Comparison of ENCODE assay signal across 11 mouse cellular contexts in genomic region chr10:78372681-78373668, GRCm38 (mm10). TPM values are rescaled to one million over a fixed set of nuclear protein-coding genes. Genes with fewer than 3 reads are reported as not detected.
DNase-seq lines count a peak whose midpoint lies in the region; ATAC-seq and TF ChIP-seq lines count a peak whose summit lies in the region.
"Had no signal": no experiment of that assay in that cellular context is flagged by ENCODE, and none has a peak within 500 bp of the region (broad histone marks: within the 10 kb centered on the region; RNA-seq: fewer than 3 reads in every experiment).

No protein-coding gene starts in this region.

- no peaks in the 10 kb centered on the region for H3K36me3 ChIP-seq in heart, postnatal 0 days (replicated peaks; ENCODE audit: control insufficient read depth, insufficient read depth, low read length)
- no peaks in the 10 kb centered on the region for H3K36me3 ChIP-seq in ES-E14 (ENCODE audit: control insufficient read depth, insufficient read depth, low read length, poor library complexity, severe bottlenecking)
- H3K36me3 ChIP-seq: heart, embryonic 13.5 days; midbrain, embryonic 15.5 days had no signal

- DNase-seq in heart, postnatal 0 days (ENCODE audit: low spot score) = no peak
- DNase-seq in heart, postnatal 14 days = no peak
- DNase-seq in ES-E14 (ENCODE audit: low read depth, low spot score) (no peak), liver (peak; percentile 72)
- DNase-seq in spleen, adult 18-20 months = peak; percentile 51 to 62
- DNase-seq in urinary bladder, adult 18-20 months (ENCODE audit: low spot score in 2 of 2) = no peak
- DNase-seq in ovary, postnatal 14 days (ENCODE audit: low spot score) = no peak
- DNase-seq in testis, postnatal 10 days (ENCODE audit: low spot score) = no peak
- DNase-seq: layer of hippocampus, postnatal 36 days had no signal

- no peak for TF ChIP-seq EP300 in heart, postnatal 0 days (IDR thresholded peaks at IDR 0.05; ENCODE audit: low read depth)

- H3K4me1 ChIP-seq in heart, postnatal 0 days (ENCODE audit: control insufficient read depth, insufficient read depth) = no peaks in the 10 kb centered on the region
- peaks cover 4 to 26% of the 10 kb centered on the region in 2 experiments for H3K4me1 ChIP-seq in ES-E14 (ENCODE audit: control insufficient read depth in 2 of 2, insufficient read depth in 2 of 2, low read length in 2 of 2, poor library complexity in 1 of 2)
- H3K4me1 ChIP-seq: heart, embryonic 13.5 days; midbrain, embryonic 15.5 days had no signal

- in situ Hi-C loops in ES-E14 (cut with MboI; ENCODE audit: low sequenced_read_pairs in 2 of 2, unreplicated experiment in 2 of 2) = no loop called here

- 59% methylated on average over 27 of the region's 27 CpGs for WGBS in heart, postnatal 0 days

- no peak overlapping the region for H3K9ac ChIP-seq in heart, postnatal 0 days (replicated peaks; ENCODE audit: low read depth, low read length)
- H3K9ac ChIP-seq in ES-E14 (ENCODE audit: insufficient read depth, low read depth, low read length, poor library complexity, severe bottlenecking) = peak overlapping the region; percentile 36
- H3K9ac ChIP-seq: heart, embryonic 13.5 days; midbrain, embryonic 15.5 days had no signal

- intact Hi-C loops in heart, postnatal 14 days (cut with DNase I) = no loop called here

- peak overlapping the region; percentile 8; the same call in 1 of the 2 replicates for H3K4me2 ChIP-seq in heart, postnatal 0 days (ENCODE audit: low read depth, low read length)
- H3K4me2 ChIP-seq: heart, embryonic 13.5 days; midbrain, embryonic 15.5 days had no signal

- H3K27me3 ChIP-seq in heart, postnatal 0 days (ENCODE audit: control insufficient read depth, insufficient read depth, low read length) = no peaks in the 10 kb centered on the region
- H3K27me3 ChIP-seq: midbrain, embryonic 15.5 days had no signal

- H3K9me3 ChIP-seq in heart, postnatal 0 days (replicated peaks; ENCODE audit: control insufficient read depth, low read length) = no peaks in the 10 kb centered on the region
- H3K9me3 ChIP-seq in ES-E14 (ENCODE audit: control insufficient read depth, insufficient read depth, low read depth, low read length) = no peaks in the 10 kb centered on the region
- H3K9me3 ChIP-seq: heart, embryonic 13.5 days; midbrain, embryonic 15.5 days had no signal

- no peak overlapping the region for H3K4me3 ChIP-seq in heart, postnatal 0 days (ENCODE audit: low read depth, low read length)
- peak overlapping the region; percentile 37 to 41 for H3K4me3 ChIP-seq in ES-E14 (ENCODE audit: insufficient read depth in 1 of 2, low read depth in 1 of 2, low read length in 2 of 2, poor library complexity in 1 of 2, severe bottlenecking in 1 of 2)
- H3K4me3 ChIP-seq: heart, embryonic 13.5 days; midbrain, embryonic 15.5 days had no signal

- no peak for ATAC-seq in heart, postnatal 0 days (ENCODE audit: insufficient read depth, low read depth)
- ATAC-seq: midbrain, embryonic 15.5 days had no signal

- no peak overlapping the region for H3K27ac ChIP-seq in heart, postnatal 0 days (ENCODE audit: low read depth)
- no peak overlapping the region for H3K27ac ChIP-seq in ES-E14 (ENCODE audit: insufficient read depth, low read depth, low read length, poor library complexity, severe bottlenecking)
- H3K27ac ChIP-seq: heart, embryonic 13.5 days; midbrain, embryonic 15.5 days had no signal

- TF ChIP-seq CTCF in heart, postnatal 0 days (IDR thresholded peaks at IDR 0.05; ENCODE audit: low read depth) = no peak

TF ChIP-seq in ES-E14, 5 proteins besides CTCF, POLR2A, EP300 and RAD21:
- no peak for TF ChIP-seq ZNF384 (IDR thresholded peaks at IDR 0.05; ENCODE audit: low read depth, low read length)

RNA-seq across cellular contexts. Expression of gene Agpat3, which starts 20.7 kb away (rescaled TPM):
- 151 and 164 TPM in 2 replicates for total RNA-seq in heart, postnatal 0 days (2014; rRNA removed; ENCODE audit: low replicate concordance)
- 173 and 182 TPM in 2 replicates for polyA plus RNA-seq in heart, postnatal 0 days (2015; fragmentation: Nextera tagmentation; extraction: Ambion mirVana)
- total RNA-seq in heart, postnatal 14 days (2021) = 100 to 1,000 TPM; 246 to 265 TPM
- 52.0 and 54.0 TPM in 2 replicates for total RNA-seq in ES-E14 (2012; rRNA removed)

RNA-seq across cellular contexts. Expression of gene Rrp1, which starts 39.9 kb away (rescaled TPM):
- total RNA-seq in heart, postnatal 0 days (2014; rRNA removed; ENCODE audit: low replicate concordance) = 86.6 and 119 TPM in 2 replicates
- 169 and 177 TPM in 2 replicates for polyA plus RNA-seq in heart, postnatal 0 days (2015; fragmentation: Nextera tagmentation; extraction: Ambion mirVana)
- 100 to 1,000 TPM in 1 of 2 experiments, 10 to 100 TPM in 1; 100.0 to 104 TPM for total RNA-seq in heart, postnatal 14 days (2021)
- total RNA-seq in ES-E14 (2012; rRNA removed) = 161 and 182 TPM in 2 replicates

RNA-seq across cellular contexts. Expression of gene Cstb, which starts 52.5 kb away (rescaled TPM):
- 21.8 and 99.5 TPM in 2 replicates for total RNA-seq in heart, postnatal 0 days (2014; rRNA removed; ENCODE audit: low replicate concordance)
- 149 and 153 TPM in 2 replicates for polyA plus RNA-seq in heart, postnatal 0 days (2015; fragmentation: Nextera tagmentation; extraction: Ambion mirVana)
- 10 to 100 TPM; 31.2 to 36.3 TPM for total RNA-seq in heart, postnatal 14 days (2021)
- 110 and 150 TPM in 2 replicates for total RNA-seq in ES-E14 (2012; rRNA removed)

Comparison
In these comparisons a context has a peak if more than half of its experiments do, and no peak if none do; other contexts are left out.
1. DNase-seq: peak in liver (single experiment) and spleen, adult 18-20 months (2 of 2); none in heart, postnatal 0 days (single experiment), heart, postnatal 14 days (0 of 2), ES-E14 (single experiment), urinary bladder, adult 18-20 months (0 of 2), ovary, postnatal 14 days (single experiment) and testis, postnatal 10 days (single experiment).